Mouse (Mus musculus) olfactory bulb, adult 2 months (tissue): ENCODE measurements around the gene Creb3l2.

Experiments used
- CTCF ChIP-seq: fragments of 200-500 bp; IDR thresholded peaks from 2 replicates; pipeline ENCODE4 v1.5.1; 2012; ENCODE audit warnings: low read depth, mild to moderate bottlenecking, low read length, moderate library complexity; ENCODE audit not compliant: insufficient read depth
- POLR2A ChIP-seq: fragments of 200-500 bp; IDR thresholded peaks from 2 replicates; pipeline ENCODE4 v1.6.1; 2012; ENCODE audit warnings: mild to moderate bottlenecking, low read depth, low read length, moderate library complexity; ENCODE audit not compliant: insufficient read depth

DNA sequence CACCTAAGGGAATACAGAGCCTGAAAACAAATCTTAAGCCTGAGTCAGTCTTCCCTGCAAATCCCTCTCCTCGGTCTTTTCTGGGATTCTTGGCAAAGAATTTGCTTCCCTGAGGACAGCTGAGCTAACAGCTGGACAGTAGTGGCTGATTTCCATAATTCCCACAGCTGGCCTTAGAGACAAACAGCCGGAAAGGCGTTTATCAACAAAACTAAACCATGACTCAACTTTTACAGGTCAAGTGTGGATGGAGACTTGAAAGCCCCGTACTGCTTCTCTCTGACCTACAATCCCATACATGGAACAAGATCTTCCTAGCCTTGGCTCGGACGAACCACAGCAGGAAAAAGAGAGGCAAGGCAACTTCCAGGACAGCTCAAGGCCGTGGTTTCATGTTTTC is 50.6 kb downstream of the Creb3l2 start:
- TF ChIP-seq CTCF = no peak
- no peak for TF ChIP-seq POLR2A
